Mouse (Mus musculus) right cerebral cortex, postnatal 4 days (tissue): ENCODE results near the gene Kcne1.
A peak's percentile ranks its signal among the peaks of the same experiment; 100 is the strongest.

Experiments used
- DNase-seq: peaks from one replicate; pipeline ENCODE4 v3.0.0-alpha.2; 2022

Kcne1 gene

DNA sequence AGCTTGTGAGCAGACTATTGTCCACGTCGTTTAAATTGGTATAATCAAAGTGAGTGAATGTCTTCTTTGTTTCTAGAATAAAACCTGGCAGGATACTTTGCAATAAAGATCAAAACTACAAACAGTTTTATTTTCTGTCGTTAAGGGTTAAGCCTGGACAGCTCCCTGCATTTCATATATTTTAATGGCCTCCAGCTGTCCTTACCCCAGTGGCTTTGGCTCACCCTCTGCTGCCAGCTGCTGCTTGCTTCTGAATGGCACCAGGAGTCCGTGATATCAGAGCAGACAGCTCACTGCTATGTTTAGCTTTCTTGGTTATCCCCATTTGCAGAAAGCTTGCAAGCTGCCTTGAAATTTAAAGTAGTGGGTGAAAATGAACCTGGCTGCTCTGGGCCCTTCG, 57.3 kb downstream of the Kcne1 start:
- DNase-seq, result peak; percentile 24

GRCm38 (mm10) chr16:92301412-92301806, 57.9 kb downstream of the Kcne1 start:
- DNase-seq, result peak; percentile 46

GRCm38 (mm10) chr16:92300649-92301411, 58.4 kb downstream of the Kcne1 start, which contains the start of gene Smim11:
TSS of gene Smim11 (plus strand) at chr16:92301286.
- DNase-seq, result peak; percentile 90
